In the genomic region with DNA sequence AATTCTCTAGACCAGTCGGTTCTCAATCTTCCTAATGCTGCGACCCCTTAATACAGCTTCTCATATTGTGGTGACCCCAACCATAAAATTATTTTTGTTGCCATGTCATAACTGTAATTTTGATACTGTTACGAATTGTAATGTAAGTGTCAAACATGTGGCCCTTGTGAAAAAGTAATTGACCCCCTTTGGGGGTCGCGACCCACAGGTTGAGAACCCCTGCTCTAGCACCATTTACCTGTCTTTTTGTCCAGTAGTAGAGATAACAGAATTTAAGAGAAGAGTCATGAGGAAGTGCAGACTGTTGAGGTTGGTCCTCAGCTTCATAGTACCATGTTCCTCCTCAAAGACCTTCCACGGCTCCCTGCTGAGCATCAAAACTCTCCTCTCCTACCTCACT, we compare ENCODE assay signal across 29 mouse cellular contexts. TPM values are rescaled to one million over a fixed set of nuclear protein-coding genes. Genes with fewer than 3 reads are reported as not detected.
"Had no signal": no experiment of that assay in that cellular context is flagged by ENCODE, and none has a peak within 500 bp of the region (broad histone marks: within the 10 kb centered on the region; RNA-seq: fewer than 3 reads in every experiment).

No protein-coding gene starts in this region.

- H3K4me1 ChIP-seq: forebrain, embryonic 15.5 days had no signal

- H3K4me2 ChIP-seq: embryonic facial prominence, embryonic 12.5 days; embryonic facial prominence, embryonic 13.5 days; embryonic facial prominence, embryonic 15.5 days; forebrain, embryonic 12.5 days; forebrain, embryonic 13.5 days; forebrain, embryonic 15.5 days had no signal

- ATAC-seq: forebrain, embryonic 13.5 days; forebrain, embryonic 14.5 days; forebrain, embryonic 15.5 days; forebrain, embryonic 16.5 days; forebrain, postnatal 0 days had no signal

- H3K9ac ChIP-seq: embryonic facial prominence, embryonic 12.5 days; embryonic facial prominence, embryonic 13.5 days; embryonic facial prominence, embryonic 15.5 days; forebrain, embryonic 12.5 days; forebrain, embryonic 13.5 days; forebrain, embryonic 15.5 days; forebrain, postnatal 0 days had no signal

- H3K27ac ChIP-seq: embryonic facial prominence, embryonic 10.5 days; embryonic facial prominence, embryonic 12.5 days; embryonic facial prominence, embryonic 13.5 days; embryonic facial prominence, embryonic 15.5 days; forebrain, embryonic 10.5 days; forebrain, embryonic 12.5 days; forebrain, embryonic 13.5 days; forebrain, embryonic 15.5 days; gastrocnemius, adult 2 months; heart, adult 2 months had no signal

- DNase-seq: cerebellum, adult 9-10 months; cerebellum, adult 9-11 months; cerebellum, postnatal 10 days; cerebellum, postnatal 14 days; cerebellum, postnatal 25 days; cerebellum, postnatal 36 days; embryo, embryonic 11 days; forebrain, postnatal 0 days; gastrocnemius, adult 2 months; gastrocnemius, postnatal 10 days; gastrocnemius, postnatal 14 days; gastrocnemius, postnatal 25 days; gastrocnemius, postnatal 36 days; heart, adult 11 months; heart, adult 18-20 months; heart, adult 2 months had no signal

- H3K9me3 ChIP-seq: embryonic facial prominence, embryonic 10.5 days; embryonic facial prominence, embryonic 12.5 days; embryonic facial prominence, embryonic 13.5 days; embryonic facial prominence, embryonic 15.5 days; forebrain, embryonic 10.5 days; forebrain, embryonic 12.5 days; forebrain, embryonic 13.5 days; forebrain, embryonic 15.5 days had no signal

- H3K36me3 ChIP-seq: embryonic facial prominence, embryonic 10.5 days; embryonic facial prominence, embryonic 12.5 days; embryonic facial prominence, embryonic 13.5 days; embryonic facial prominence, embryonic 15.5 days; forebrain, embryonic 10.5 days; forebrain, embryonic 12.5 days; forebrain, embryonic 15.5 days had no signal

- H3K27me3 ChIP-seq: embryonic facial prominence, embryonic 12.5 days; embryonic facial prominence, embryonic 13.5 days; embryonic facial prominence, embryonic 15.5 days; forebrain, embryonic 12.5 days; forebrain, embryonic 13.5 days; forebrain, embryonic 15.5 days had no signal

- H3K4me3 ChIP-seq: embryonic facial prominence, embryonic 10.5 days; embryonic facial prominence, embryonic 12.5 days; embryonic facial prominence, embryonic 13.5 days; embryonic facial prominence, embryonic 15.5 days; erythroblast, embryonic 14.5 days; forebrain, embryonic 10.5 days; forebrain, embryonic 12.5 days; forebrain, embryonic 13.5 days; forebrain, embryonic 15.5 days; gastrocnemius, adult 2 months; heart, adult 2 months had no signal

RNA-seq across cellular contexts. Expression of a gene that starts 31.9 kb away (rescaled TPM):
- total RNA-seq: common myeloid progenitor, adult 5-6 weeks; granulocyte monocyte progenitor cell, adult 5-6 weeks had no signal
- polyA plus RNA-seq: erythroblast, embryonic 14.5 days had no signal
